Mouse (Mus musculus): ENCODE results near the gene Prox2.

- TF ChIP-seq CTCF (IDR thresholded peaks at IDR 0.05; ENCODE audit: borderline replicate concordance, insufficient read depth, low read depth, low read length) (no peak), POLR2A (IDR thresholded peaks at IDR 0.05; ENCODE audit: borderline replicate concordance, insufficient read depth, low read length) (no peak)
These were observed 4.3 kb downstream of the Prox2 start for GRCm38 (mm10) chr12:85106292-85106691.

All from cerebellum, adult 2 months (tissue).